Mouse (Mus musculus) retina, adult 2 months (tissue): ENCODE measurements around the gene Slc39a1.
"Not testable (repeated sequence)": the region's sequence is repeated elsewhere in the genome, so short reads cannot be mapped to it uniquely, and the experiment has no call there.

Source experiments
- DNase-seq: peaks from one replicate; pipeline ENCODE4 v3.0.0-alpha.2; 2012; ENCODE audit warnings: low read depth, low spot score

Gene Slc39a1

DNA sequence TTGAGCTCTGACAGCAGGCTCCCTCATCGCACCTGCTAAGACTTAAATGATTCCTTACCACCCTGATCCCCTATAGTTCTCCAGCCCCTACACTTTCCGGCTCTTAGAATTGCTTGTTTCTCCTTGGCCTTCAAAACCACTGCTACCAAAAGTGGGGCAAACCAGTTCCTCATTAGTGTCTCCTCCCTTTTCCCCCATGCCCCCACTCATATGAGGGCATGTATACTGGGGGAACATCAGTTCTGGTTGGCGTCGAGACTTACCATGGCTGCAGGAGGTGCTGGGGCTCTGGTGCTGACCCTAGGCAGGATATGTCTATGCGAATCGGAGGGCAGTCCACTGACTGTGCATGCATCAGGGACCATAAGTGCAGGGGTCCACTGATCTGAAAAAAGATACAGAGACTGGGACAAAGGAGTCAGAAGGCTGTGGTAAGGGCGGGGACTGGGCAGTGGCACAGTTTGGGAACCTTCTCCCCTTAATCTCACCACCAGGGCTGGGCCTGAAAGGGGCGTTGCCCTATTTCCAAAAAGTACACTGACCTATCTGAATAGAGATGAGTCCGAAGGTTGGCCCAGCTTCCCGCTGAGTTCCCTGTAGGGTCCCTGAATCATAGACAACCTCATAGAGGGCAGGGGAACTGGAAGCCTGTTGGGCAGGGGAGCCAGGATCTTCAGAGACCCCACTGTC lies 6.2 kb upstream of the Slc39a1 start:
- DNase-seq: no peak

GRCm38 (mm10) chr3:90242984-90243775 lies 4.8 kb upstream of the Slc39a1 start, which contains the start of gene Creb3l4:
TSS of gene Creb3l4 (minus strand) at chr3:90243512.
- DNase-seq: no peak

DNA sequence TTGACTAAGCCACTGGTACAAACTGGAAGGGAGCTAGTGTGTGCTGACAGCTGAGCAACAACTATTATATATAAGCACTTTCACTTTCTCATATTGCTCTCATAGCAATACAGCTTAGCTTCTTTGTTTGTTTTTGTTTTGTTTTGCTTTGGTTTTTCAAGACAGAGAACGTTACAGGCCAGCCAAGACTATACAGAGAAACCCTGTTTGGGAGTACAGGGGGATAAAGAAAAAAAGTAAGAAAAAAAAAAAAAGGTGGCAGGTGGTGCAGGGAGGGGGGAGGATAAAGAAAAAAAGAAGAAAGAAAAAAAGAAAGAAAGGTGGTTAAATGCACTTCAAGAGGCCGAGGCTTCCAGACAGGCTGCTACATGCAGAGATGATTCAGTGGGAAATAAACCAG lies 2.6 kb upstream of the Slc39a1 start:
- DNase-seq: no peak

DNA sequence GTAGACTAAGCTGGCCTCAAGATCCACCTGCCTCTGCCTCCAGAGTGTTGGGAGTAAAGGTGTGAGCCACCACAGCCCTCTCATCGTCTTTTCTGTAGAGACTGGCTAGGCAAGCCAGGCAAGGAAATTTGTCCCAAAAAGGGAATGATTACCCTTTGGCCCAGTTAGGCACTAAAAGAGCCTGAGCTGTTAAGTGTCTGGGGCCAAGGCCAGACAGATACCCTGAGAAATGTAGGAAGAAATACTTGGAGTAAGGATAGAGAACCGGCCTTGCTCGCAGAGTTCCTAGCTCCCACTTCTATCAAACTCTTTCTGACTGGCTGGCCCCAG lies 377 bp upstream of the Slc39a1 start:
- DNase-seq: no peak

- no peak for DNase-seq
These were observed 751 bp downstream of the Slc39a1 start for GRCm38 (mm10) chr3:90248746-90249100.

DNA sequence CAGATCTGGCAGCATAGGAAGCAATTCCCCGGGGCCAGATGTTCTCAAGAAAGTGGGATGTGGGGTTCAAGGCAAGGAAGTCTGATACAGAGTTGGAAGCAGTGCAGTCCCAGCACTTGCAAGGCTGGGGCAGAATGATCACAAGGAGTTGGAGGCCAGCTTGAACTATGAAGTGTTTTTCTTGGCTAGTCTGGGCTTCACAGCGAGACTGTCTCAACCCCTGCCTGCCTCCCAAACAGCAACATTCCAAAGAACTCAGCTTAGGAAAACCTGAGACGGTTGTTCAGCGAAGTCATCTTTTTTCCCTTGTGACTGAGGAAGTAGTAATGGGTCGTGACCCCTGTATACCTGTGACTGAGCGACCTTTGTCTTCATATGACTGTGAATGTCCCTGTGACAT lies 2.8 kb downstream of the Slc39a1 start:
- DNase-seq: no peak

DNA sequence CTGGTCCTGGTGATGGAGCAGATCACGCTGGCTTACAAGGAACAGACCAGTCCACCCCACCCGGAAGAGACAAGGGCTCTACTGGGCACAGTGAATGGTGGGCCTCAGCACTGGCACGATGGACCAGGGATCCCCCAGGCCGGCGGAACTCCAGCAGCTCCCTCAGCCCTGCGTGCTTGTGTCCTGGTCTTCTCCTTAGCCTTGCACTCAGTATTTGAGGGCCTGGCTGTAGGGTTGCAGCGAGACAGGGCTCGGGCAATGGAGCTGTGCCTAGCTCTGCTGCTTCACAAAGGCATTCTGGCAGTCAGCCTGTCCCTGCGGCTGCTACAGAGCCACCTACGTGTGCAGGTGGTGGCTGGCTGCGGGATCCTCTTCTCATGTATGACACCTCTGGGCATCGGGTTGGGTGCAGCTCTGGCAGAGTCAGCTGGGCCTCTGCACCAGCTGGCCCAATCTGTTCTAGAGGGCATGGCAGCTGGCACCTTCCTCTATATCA lies 3.8 kb downstream of the Slc39a1 start:
- DNase-seq: not testable (repeated sequence)

- not testable (repeated sequence) for DNase-seq
These were observed 4.7 kb downstream of the Slc39a1 start for GRCm38 (mm10) chr3:90252659-90253058.

DNA sequence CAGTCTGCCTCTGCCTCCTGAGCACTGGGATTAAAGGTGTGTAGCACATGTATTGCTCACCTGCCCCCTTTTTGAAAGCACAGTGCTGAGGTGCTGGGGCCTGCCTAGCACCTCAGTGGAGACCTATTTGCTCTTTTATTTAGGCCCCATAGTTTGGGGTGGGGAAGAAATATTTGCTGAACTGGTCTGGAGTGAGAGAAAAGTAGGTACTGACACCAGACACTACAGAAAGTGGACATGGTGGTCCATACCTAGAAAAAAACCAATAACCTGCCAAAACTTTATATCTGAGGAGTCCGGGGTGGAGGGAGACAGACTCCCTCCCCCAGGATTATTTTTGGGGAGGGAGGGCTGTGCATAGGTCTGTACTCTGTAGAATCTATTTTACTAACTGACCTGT lies 5.2 kb downstream of the Slc39a1 start:
- not testable (repeated sequence) for DNase-seq

DNA sequence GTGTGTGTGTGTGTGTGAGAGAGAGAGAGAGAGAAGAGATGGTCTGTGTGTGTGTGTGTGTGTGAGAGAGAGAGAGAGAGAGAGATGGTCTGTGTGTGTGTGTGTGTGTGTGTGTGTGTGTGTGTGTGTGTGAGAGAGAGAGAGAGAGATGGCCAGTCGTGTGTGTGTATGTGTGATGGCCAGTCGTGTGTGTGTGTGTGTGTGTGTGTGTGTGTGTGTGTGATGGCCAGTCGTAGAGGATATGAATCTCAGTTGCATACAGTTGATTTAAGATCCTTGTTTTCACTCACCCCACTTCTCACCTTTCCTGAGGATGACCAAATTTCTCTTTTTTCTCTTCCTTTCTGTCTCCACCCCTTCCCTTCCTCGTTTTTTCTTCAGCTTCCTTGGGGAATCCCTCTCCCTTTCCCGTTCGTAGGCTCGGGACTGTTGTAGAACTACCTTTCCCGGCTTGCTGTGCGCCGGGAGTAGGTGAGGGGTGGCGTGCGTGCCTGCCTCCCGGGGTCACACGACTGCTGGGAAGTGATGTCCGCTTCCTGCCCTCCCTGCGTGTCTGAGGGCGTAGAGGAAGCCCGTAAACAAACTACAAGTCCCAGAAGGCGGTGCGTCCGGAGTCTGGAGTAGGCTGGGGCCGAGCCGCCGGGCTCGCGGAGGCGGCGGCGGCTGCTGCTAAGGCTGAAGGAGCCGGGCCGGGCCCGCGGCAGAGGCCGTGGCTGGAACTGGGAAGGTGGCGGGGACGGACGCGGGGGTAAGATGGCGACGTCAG lies 5.9 kb downstream of the Slc39a1 start, which contains the start of gene Crtc2:
Gene Crtc2 (plus strand): TSS at position 511 of the 766 bp plus-strand sequence.
- peak; percentile 93 for DNase-seq

DNA sequence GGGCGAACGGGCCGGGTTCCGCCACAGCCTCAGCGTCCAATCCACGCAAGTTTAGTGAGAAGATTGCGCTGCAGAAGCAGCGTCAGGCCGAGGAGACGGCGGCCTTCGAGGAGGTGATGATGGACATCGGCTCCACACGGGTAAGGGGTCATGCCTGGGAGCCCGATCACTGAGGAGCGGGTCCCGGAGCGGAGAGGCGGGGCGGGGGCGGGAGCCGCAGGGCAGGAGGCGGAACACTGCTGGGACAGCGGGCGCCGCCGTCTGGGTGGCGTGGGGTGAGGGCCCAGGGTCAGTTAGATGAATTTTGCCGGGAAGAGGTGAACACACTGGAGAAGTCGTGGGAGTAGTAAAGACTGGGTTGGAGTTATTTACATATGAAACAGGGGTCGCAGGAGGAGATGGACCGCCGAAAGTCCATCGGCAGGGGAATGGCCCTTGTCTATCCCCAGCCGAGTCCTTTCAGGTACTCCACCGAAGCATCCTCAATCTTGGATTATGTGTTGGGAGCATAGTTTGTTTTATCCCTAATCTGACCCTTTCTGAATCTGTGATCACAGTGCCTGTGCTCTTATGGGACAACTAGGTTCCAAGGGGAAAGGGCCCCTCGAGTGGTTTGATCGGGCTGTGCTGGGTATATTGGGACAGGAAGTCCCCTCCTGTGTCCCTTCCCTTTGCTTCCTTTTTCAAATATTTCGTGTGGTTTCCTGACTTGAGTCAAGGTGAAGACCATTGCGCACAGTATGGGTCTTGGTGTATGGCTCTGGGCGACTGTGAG lies 6.6 kb downstream of the Slc39a1 start:
- DNase-seq: no peak

DNA sequence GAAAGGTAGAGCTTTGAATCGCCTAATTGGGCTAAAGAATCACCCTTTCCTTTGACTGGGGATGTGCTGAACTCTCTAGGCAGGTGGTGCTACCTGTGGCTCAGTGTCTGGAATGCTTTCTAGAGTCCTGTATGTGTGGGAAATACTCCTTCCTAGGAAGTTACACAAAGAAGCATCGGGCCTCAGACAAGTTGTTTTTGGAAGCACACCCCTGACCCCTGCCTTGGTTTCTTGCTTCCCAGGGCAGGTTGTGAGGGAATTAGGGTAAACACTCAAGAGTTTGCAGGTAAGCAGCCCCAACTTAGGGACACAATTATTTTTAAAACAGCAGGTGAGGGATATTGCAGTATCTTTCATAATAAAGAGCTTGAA lies 7.2 kb downstream of the Slc39a1 start:
- no peak for DNase-seq

GRCm38 (mm10) chr3:90255784-90256353 lies 7.9 kb downstream of the Slc39a1 start:
- DNase-seq: no peak

GRCm38 (mm10) chr3:90256731-90257530 lies 9.0 kb downstream of the Slc39a1 start:
- DNase-seq: no peak

DNA sequence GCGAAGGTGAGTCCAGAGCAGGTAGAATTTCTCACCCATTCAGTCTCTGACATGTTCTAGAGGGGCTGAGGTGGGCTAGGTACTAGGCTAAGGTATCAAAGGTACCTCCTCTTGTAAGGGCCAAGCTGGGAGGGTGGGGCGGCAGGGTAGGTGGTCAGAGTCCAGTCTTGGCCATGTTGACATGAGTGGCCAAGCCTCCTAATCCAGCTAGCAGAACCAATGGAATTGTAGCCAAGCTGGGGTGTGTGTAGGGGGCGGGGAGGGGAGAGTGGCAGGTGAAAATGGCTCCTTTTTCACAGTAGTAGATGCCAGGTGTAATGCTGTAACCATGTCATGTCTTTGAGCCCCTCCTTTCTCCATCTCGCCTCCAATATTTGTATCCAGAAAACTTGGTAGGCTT lies 10.5 kb downstream of the Slc39a1 start:
- DNase-seq: no peak

- no peak for DNase-seq
These were observed 15.3 kb downstream of the Slc39a1 start for GRCm38 (mm10) chr3:90263121-90263771.

DNA sequence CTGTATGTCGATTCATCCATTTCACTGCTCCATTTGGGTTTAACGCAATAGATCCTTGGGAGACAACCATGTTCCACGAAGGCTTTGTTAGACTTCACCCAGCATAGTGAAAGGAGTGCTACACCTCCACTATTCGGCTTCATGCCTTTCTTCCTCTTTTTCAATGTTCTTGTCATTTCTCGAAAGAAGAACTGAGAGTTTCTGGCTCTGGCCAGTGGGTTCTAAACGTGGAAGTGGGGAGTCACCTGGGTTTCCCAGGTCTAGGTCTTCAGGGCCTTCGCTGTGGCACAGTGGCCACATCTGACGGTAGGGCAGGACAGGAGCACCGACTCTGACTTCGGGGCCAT lies 16.7 kb downstream of the Slc39a1 start:
- DNase-seq: no peak

- DNase-seq: peak; percentile 71
These were observed 17.3 kb downstream of the Slc39a1 start, which contains the start of gene Dennd4b for GRCm38 (mm10) chr3:90265034-90265931. TSS of gene Dennd4b (plus strand) at chr3:90265185.
